Mouse (Mus musculus): ENCODE results near the gene Olfr1474.
"Not testable (repeated sequence)": the region's sequence is repeated elsewhere in the genome, so short reads cannot be mapped to it uniquely, and the experiment has no call there.

Olfr1474 gene

DNA sequence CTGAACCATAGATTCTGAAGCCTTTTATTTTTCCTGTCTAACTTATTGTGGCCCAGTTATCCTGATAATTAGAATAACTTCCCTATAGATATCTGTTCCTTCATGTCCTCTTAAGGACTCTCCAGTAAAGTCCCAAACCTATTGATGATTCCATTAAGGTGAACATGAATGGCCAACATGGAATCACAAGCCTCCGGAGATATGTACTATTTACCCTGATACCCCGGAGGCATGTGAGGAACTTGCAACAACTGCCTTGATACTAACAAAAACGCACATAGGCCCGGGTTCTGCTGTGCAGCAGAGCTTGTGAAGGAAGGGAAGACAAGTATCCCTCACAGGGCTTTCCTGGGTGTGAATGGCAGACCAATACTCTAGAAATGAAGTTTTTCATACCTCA is at the start of gene Olfr1474:
Gene Olfr1474, plus strand, starts transcription at position 301 of the 400 bp plus-strand sequence.
- not testable (repeated sequence) for DNase-seq (ENCODE audit: low spot score in 2 of 2)

DNA sequence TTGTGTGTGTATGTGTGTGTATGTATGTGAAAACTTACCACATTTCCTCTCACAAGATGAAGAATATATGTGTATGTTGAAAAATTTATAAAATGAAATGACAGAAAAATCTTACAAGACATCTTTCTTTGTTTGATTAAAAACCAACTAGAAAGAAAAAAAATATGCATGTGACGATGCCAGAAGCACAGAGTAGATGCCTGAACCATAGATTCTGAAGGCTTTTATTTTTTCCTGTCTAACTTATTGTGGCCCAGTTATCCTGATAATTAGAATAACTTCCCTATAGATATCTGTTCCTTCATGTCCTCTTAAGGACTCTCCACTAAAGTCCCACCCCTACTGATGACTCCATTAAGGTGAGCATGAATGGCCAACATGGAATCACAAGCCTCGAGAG is 26.3 kb upstream of the Olfr1474 start, which contains the start of gene Olfr1471:
Gene Olfr1471, plus strand, starts transcription at position 301 of the 400 bp plus-strand sequence.
- not testable (repeated sequence) for DNase-seq (ENCODE audit: low spot score in 2 of 2)

- no peak for DNase-seq (ENCODE audit: low spot score in 2 of 2)
Measured at GRCm38 (mm10) chr19:13455986-13456385, 13.4 kb upstream of the Olfr1474 start, which contains the start of gene Olfr1472. Olfr1472 (minus strand) TSS chr19:13456086.

- DNase-seq (ENCODE audit: low spot score in 2 of 2): no peak
Measured at GRCm38 (mm10) chr19:13480096-13480495, 10.7 kb downstream of the Olfr1474 start, which contains the start of gene Olfr1475. Olfr1475 (minus strand) TSS chr19:13480196.

GRCm38 (mm10) chr19:13500246-13500645 is 30.9 kb downstream of the Olfr1474 start, which contains the start of gene Olfr1477:
Olfr1477 (plus strand) TSS chr19:13500546.
- DNase-seq (ENCODE audit: low spot score in 2 of 2): no peak

Data from spleen, postnatal 4 days (tissue).